Mouse (Mus musculus) lung, adult 2 months (tissue): ENCODE results near the gene Olfr237-ps1.

ENCODE experiments used
- CTCF ChIP-seq: fragments of 200-500 bp; IDR thresholded peaks from 2 replicates; pipeline ENCODE4 v1.5.1; 2011; ENCODE audit warnings: mild to moderate bottlenecking, low read length, control low read depth; ENCODE audit not compliant: insufficient read depth
- POLR2A ChIP-seq: fragments of 200-500 bp; IDR thresholded peaks from 2 replicates; pipeline ENCODE4 v1.6.1; 2011; ENCODE audit warnings: low read depth, mild to moderate bottlenecking, control low read depth, low read length, borderline replicate concordance; ENCODE audit errors: extremely low read depth

DNA sequence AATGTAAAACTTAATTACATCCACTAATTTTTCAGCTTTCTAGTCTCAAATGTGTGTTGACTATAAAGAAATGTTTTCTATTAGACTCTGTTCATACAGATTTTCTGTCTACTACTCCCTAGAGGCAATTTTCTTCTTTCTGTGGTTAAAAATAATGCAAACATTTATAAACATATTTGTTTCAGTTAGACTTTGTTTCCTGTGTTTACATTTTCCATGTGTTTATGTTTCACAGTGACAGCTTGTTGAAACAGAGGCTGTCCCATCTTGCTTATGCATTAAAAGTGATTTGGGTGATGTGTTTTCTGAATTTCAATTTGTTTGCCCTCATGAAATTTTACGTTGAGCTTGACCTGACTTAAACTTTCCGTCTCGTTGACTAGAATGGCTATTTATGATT, 44.6 kb downstream of the Olfr237-ps1 start:
- TF ChIP-seq CTCF (no peak), POLR2A (no peak)
